Mouse (Mus musculus) intestine, embryonic 15.5 days (tissue): ENCODE measurements around the gene Asic2. TPM values are rescaled to one million over a fixed set of nuclear protein-coding genes. Genes with fewer than 3 reads are reported as not detected.

ENCODE experiments used
- ATAC-seq: fragments of 200-750 bp; cut with Nextera tagmentation; 2 replicates; pipeline ENCODE4 v1.8.0; 2017; ENCODE audit warnings: moderate TSS enrichment, moderate library complexity
- H3K27ac ChIP-seq: fragments of 300-500 bp; sonication (generic); 2 replicates; pipeline ENCODE4 v1.5.1; 2015; ENCODE audit warnings: mild to moderate bottlenecking, inconsistent platforms
- H3K27me3 ChIP-seq: fragments of 300-500 bp; sonication (generic); replicated peaks from 2 replicates; pipeline ENCODE4 v1.6.1; 2015; ENCODE audit warnings: inconsistent platforms
- H3K36me3 ChIP-seq: fragments of 300-500 bp; sonication (generic); 2 replicates; pipeline ENCODE4 v1.6.1; 2015; ENCODE audit warnings: inconsistent platforms
- H3K4me1 ChIP-seq: fragments of 300-500 bp; sonication (generic); replicated peaks from 2 replicates; pipeline ENCODE4 v1.6.1; 2015; ENCODE audit warnings: inconsistent platforms
- H3K4me2 ChIP-seq: fragments of 300-500 bp; sonication (generic); replicated peaks from 2 replicates; pipeline ENCODE4 v1.6.1; 2015; ENCODE audit warnings: mild to moderate bottlenecking, inconsistent platforms
- H3K4me3 ChIP-seq: fragments of 300-500 bp; sonication (generic); replicated peaks from 2 replicates; pipeline ENCODE4 v1.5.1; 2015; ENCODE audit warnings: inconsistent platforms
- H3K9ac ChIP-seq: fragments of 300-500 bp; sonication (generic); 2 replicates; pipeline ENCODE4 v1.6.1; 2015; ENCODE audit warnings: inconsistent platforms
- H3K9me3 ChIP-seq: fragments of 300-500 bp; sonication (generic); 2 replicates; pipeline ENCODE4 v1.6.1; 2016; ENCODE audit warnings: inconsistent platforms
- WGBS: fragments of 180-500 bp; shearing (Covaris S2); methylation state at CpG from one replicate; pipeline ENCODE4 v1.1.7; 2015; 5-methylcytosine and 5-hydroxymethylcytosine counted together
- polyA plus RNA-seq: library from polyadenylated mRNA; unstranded; fragments of >200 nt; fragmentation: Nextera tagmentation; extraction: Ambion mirVana; gene quantifications from 2 replicates; pipeline ENCODE4 v1.2.1, GENCODE M21; 2015

Gene Asic2
- polyA plus RNA-seq, 1 experiment from 2014 or later = 0.19 TPM

- H3K4me2 ChIP-seq = no peak overlapping the region
- no peaks in the 10 kb centered on the region for H3K27me3 ChIP-seq
- ATAC-seq = no peak
- H3K4me1 ChIP-seq = no peaks in the 10 kb centered on the region
- no peaks in the 10 kb centered on the region for H3K9me3 ChIP-seq
- H3K36me3 ChIP-seq = no peaks in the 10 kb centered on the region
- WGBS = 72% methylated on average over 5 of the region's 5 CpGs
- H3K9ac ChIP-seq = no peak overlapping the region
- no peak overlapping the region for H3K27ac ChIP-seq
- no peak overlapping the region for H3K4me3 ChIP-seq
Observed at GRCm38 (mm10) chr11:81765288-81765687, 203.0 kb downstream of the Asic2 start.

GRCm38 (mm10) chr11:81764778-81765177 is 203.5 kb downstream of the Asic2 start:
- Histone ChIP-seq H3K9me3 (no peaks in the 10 kb centered on the region), H3K27ac (no peak overlapping the region), H3K36me3 (no peaks in the 10 kb centered on the region), H3K4me1 (no peaks in the 10 kb centered on the region), H3K27me3 (no peaks in the 10 kb centered on the region), H3K4me3 (no peak overlapping the region), H3K4me2 (no peak overlapping the region), H3K9ac (no peak overlapping the region)
- WGBS = 29% methylated on average over 3 of the region's 3 CpGs
- ATAC-seq = no peak

- no peak overlapping the region for H3K4me3 ChIP-seq
- no peaks in the 10 kb centered on the region for H3K36me3 ChIP-seq
- no peaks in the 10 kb centered on the region for H3K4me1 ChIP-seq
- no peaks in the 10 kb centered on the region for H3K9me3 ChIP-seq
- H3K27me3 ChIP-seq = no peaks in the 10 kb centered on the region
- no peak overlapping the region for H3K27ac ChIP-seq
- H3K9ac ChIP-seq = no peak overlapping the region
- no peak for ATAC-seq
- H3K4me2 ChIP-seq = no peak overlapping the region
- WGBS = 84% methylated on average over 4 of the region's 4 CpGs
Observed at GRCm38 (mm10) chr11:81757221-81757620, 211.0 kb downstream of the Asic2 start.

GRCm38 (mm10) chr11:81750876-81751275 is 217.4 kb downstream of the Asic2 start:
- no peak for ATAC-seq
- H3K4me2 ChIP-seq = no peak overlapping the region

GRCm38 (mm10) chr11:81750016-81750415 is 218.2 kb downstream of the Asic2 start:
- H3K27ac ChIP-seq = no peak overlapping the region
- no peaks in the 10 kb centered on the region for H3K36me3 ChIP-seq
- H3K9me3 ChIP-seq = no peaks in the 10 kb centered on the region
- ATAC-seq = no peak
- 77% methylated on average over 1 of the region's 1 CpGs for WGBS
- H3K9ac ChIP-seq = no peak overlapping the region
- H3K4me3 ChIP-seq = no peak overlapping the region
- H3K4me2 ChIP-seq = no peak overlapping the region
- H3K27me3 ChIP-seq = no peaks in the 10 kb centered on the region
- H3K4me1 ChIP-seq = no peaks in the 10 kb centered on the region

More at GRCm38 (mm10) chr11:81750876-81751275, 217.4 kb downstream of the Asic2 start:
- Histone ChIP-seq H3K27ac (no peak overlapping the region), H3K27me3 (no peaks in the 10 kb centered on the region), H3K36me3 (no peaks in the 10 kb centered on the region), H3K4me3 (no peak overlapping the region), H3K4me1 (no peaks in the 10 kb centered on the region), H3K9me3 (no peaks in the 10 kb centered on the region), H3K9ac (no peak overlapping the region)
- 91% methylated on average over 5 of the region's 5 CpGs for whole genome bisulfite sequencing

GRCm38 (mm10) chr11:81738995-81739394 is 229.3 kb downstream of the Asic2 start:
- no peaks in the 10 kb centered on the region for H3K9me3 ChIP-seq
- H3K4me1 ChIP-seq = no peaks in the 10 kb centered on the region
- no peaks in the 10 kb centered on the region for H3K27me3 ChIP-seq
- no peak overlapping the region for H3K27ac ChIP-seq
- H3K36me3 ChIP-seq = no peaks in the 10 kb centered on the region
- WGBS = 57% methylated on average over 3 of the region's 3 CpGs
- ATAC-seq = no peak
- H3K4me3 ChIP-seq = no peak overlapping the region
- H3K4me2 ChIP-seq = no peak overlapping the region
- H3K9ac ChIP-seq = no peak overlapping the region

- no peak overlapping the region for H3K27ac ChIP-seq
- no peak overlapping the region for H3K4me3 ChIP-seq
- WGBS = 60% methylated on average over 3 of the region's 3 CpGs
- H3K36me3 ChIP-seq = no peaks in the 10 kb centered on the region
- no peak overlapping the region for H3K4me2 ChIP-seq
- ATAC-seq = no peak
- no peaks in the 10 kb centered on the region for H3K4me1 ChIP-seq
- no peaks in the 10 kb centered on the region for H3K9me3 ChIP-seq
- no peak overlapping the region for H3K9ac ChIP-seq
- H3K27me3 ChIP-seq = no peaks in the 10 kb centered on the region
Observed at GRCm38 (mm10) chr11:81737777-81738176, 230.5 kb downstream of the Asic2 start.

GRCm38 (mm10) chr11:81722071-81722470 is 246.2 kb downstream of the Asic2 start:
- Histone ChIP-seq H3K4me3 (no peak overlapping the region), H3K27me3 (no peaks in the 10 kb centered on the region), H3K4me2 (no peak overlapping the region), H3K27ac (no peak overlapping the region), H3K9ac (no peak overlapping the region), H3K36me3 (no peaks in the 10 kb centered on the region), H3K9me3 (no peaks in the 10 kb centered on the region), H3K4me1 (no peaks in the 10 kb centered on the region)
- WGBS = 67% methylated on average over 2 of the region's 2 CpGs
- ATAC-seq = no peak

GRCm38 (mm10) chr11:81714801-81715200 is 253.5 kb downstream of the Asic2 start:
- Histone ChIP-seq H3K4me1 (no peaks in the 10 kb centered on the region), H3K36me3 (no peaks in the 10 kb centered on the region), H3K27ac (no peak overlapping the region), H3K9me3 (no peaks in the 10 kb centered on the region), H3K4me3 (no peak overlapping the region), H3K9ac (no peak overlapping the region), H3K4me2 (no peak overlapping the region), H3K27me3 (no peaks in the 10 kb centered on the region)
- 68% methylated on average over 4 of the region's 4 CpGs for WGBS
- no peak for ATAC-seq

GRCm38 (mm10) chr11:81706996-81707395 is 261.3 kb downstream of the Asic2 start:
- no peaks in the 10 kb centered on the region for H3K36me3 ChIP-seq
- no peaks in the 10 kb centered on the region for H3K9me3 ChIP-seq
- H3K4me2 ChIP-seq = no peak overlapping the region
- 79% methylated on average over 5 of the region's 5 CpGs for WGBS
- no peak overlapping the region for H3K27ac ChIP-seq
- no peaks in the 10 kb centered on the region for H3K27me3 ChIP-seq
- H3K4me1 ChIP-seq = no peaks in the 10 kb centered on the region
- H3K9ac ChIP-seq = no peak overlapping the region
- no peak overlapping the region for H3K4me3 ChIP-seq
- ATAC-seq = no peak

- no peak for ATAC-seq
- Histone ChIP-seq H3K27me3 (no peaks in the 10 kb centered on the region), H3K4me2 (no peak overlapping the region), H3K36me3 (no peaks in the 10 kb centered on the region), H3K27ac (no peak overlapping the region), H3K9ac (no peak overlapping the region), H3K9me3 (no peaks in the 10 kb centered on the region), H3K4me3 (no peak overlapping the region), H3K4me1 (no peaks in the 10 kb centered on the region)
- WGBS = 53% methylated on average over 1 of the region's 1 CpGs
Observed at GRCm38 (mm10) chr11:81698008-81698407, 270.2 kb downstream of the Asic2 start.

GRCm38 (mm10) chr11:81695501-81695900 is 272.8 kb downstream of the Asic2 start:
- Histone ChIP-seq H3K27ac (no peak overlapping the region), H3K4me3 (no peak overlapping the region), H3K4me2 (no peak overlapping the region), H3K9ac (no peak overlapping the region), H3K4me1 (no peaks in the 10 kb centered on the region), H3K27me3 (no peaks in the 10 kb centered on the region), H3K36me3 (no peaks in the 10 kb centered on the region), H3K9me3 (no peaks in the 10 kb centered on the region)
- 86% methylated on average over 2 of the region's 2 CpGs for WGBS
- ATAC-seq = no peak

GRCm38 (mm10) chr11:81680511-81680910 is 287.7 kb downstream of the Asic2 start:
- H3K9me3 ChIP-seq = no peaks in the 10 kb centered on the region
- H3K4me2 ChIP-seq = no peak overlapping the region
- no peak overlapping the region for H3K27ac ChIP-seq
- 78% methylated on average over 2 of the region's 2 CpGs for WGBS
- no peak for ATAC-seq
- H3K27me3 ChIP-seq = no peaks in the 10 kb centered on the region
- H3K4me3 ChIP-seq = no peak overlapping the region
- no peaks in the 10 kb centered on the region for H3K36me3 ChIP-seq
- no peak overlapping the region for H3K9ac ChIP-seq
- no peaks in the 10 kb centered on the region for H3K4me1 ChIP-seq

GRCm38 (mm10) chr11:81671724-81672123 is 296.5 kb downstream of the Asic2 start:
- no peaks in the 10 kb centered on the region for H3K27me3 ChIP-seq
- H3K9me3 ChIP-seq = no peaks in the 10 kb centered on the region
- ATAC-seq = no peak
- H3K36me3 ChIP-seq = no peaks in the 10 kb centered on the region
- no peak overlapping the region for H3K9ac ChIP-seq
- H3K4me3 ChIP-seq = no peak overlapping the region
- H3K27ac ChIP-seq = no peak overlapping the region
- H3K4me1 ChIP-seq = no peaks in the 10 kb centered on the region
- H3K4me2 ChIP-seq = no peak overlapping the region
